Mouse (Mus musculus) forebrain, embryonic 14.5 days (tissue): ENCODE results near the gene Nudt2. TPM values are rescaled to one million over a fixed set of nuclear protein-coding genes. Genes with fewer than 3 reads are reported as not detected.
"Not testable (repeated sequence)": the region's sequence is repeated elsewhere in the genome, so short reads cannot be mapped to it uniquely, and the experiment has no call there.

Experiments used
- ATAC-seq: fragments of 200-750 bp; cut with Nextera tagmentation; 2 replicates; pipeline ENCODE4 v1.8.0; 2017; ENCODE audit warnings: mild to moderate bottlenecking, moderate library complexity
- DNase-seq: peaks from one replicate; pipeline ENCODE4 v3.0.0-alpha.2; 2015; ENCODE audit warnings: low spot score
- H3K27ac ChIP-seq: fragments of 300-500 bp; sonication (generic); 2 replicates; pipeline ENCODE4 v1.5.1; 2014; ENCODE audit warnings: low read depth, mild to moderate bottlenecking, control low read depth, low read length, moderate library complexity
- H3K27me3 ChIP-seq: fragments of 300-500 bp; sonication (generic); replicated peaks from 2 replicates; pipeline ENCODE4 v1.6.1; 2014; ENCODE audit warnings: low read length, control low read depth, mixed read lengths; ENCODE audit not compliant: control insufficient read depth, insufficient read depth
- H3K36me3 ChIP-seq: fragments of 300-500 bp; sonication (generic); 2 replicates; pipeline ENCODE4 v1.6.1; 2014; ENCODE audit warnings: low read length, control low read depth; ENCODE audit not compliant: control insufficient read depth, insufficient read depth
- H3K4me1 ChIP-seq: fragments of 300-500 bp; sonication (generic); 2 replicates; pipeline ENCODE4 v1.6.1; 2014; ENCODE audit warnings: antibody characterized with exemption, low read length, control low read depth; ENCODE audit not compliant: control insufficient read depth, insufficient read depth
- H3K4me2 ChIP-seq: fragments of 300-500 bp; sonication (generic); 2 replicates; pipeline ENCODE4 v1.6.1; 2014; ENCODE audit warnings: mild to moderate bottlenecking, control low read depth, low read length
- H3K4me3 ChIP-seq: fragments of 300-500 bp; sonication (generic); 2 replicates; pipeline ENCODE4 v1.5.1; 2014; ENCODE audit warnings: low read depth, low read length, control low read depth
- H3K9ac ChIP-seq: fragments of 300-500 bp; sonication (generic); 2 replicates; pipeline ENCODE4 v1.6.1; 2014; ENCODE audit warnings: mild to moderate bottlenecking, low read length, control low read depth, moderate library complexity
- H3K9me3 ChIP-seq: fragments of 300-500 bp; sonication (generic); replicated peaks from 2 replicates; pipeline ENCODE4 v1.6.1; 2016; ENCODE audit warnings: low read length, control low read depth, mixed read lengths; ENCODE audit not compliant: control insufficient read depth
- WGBS: fragments of 180-500 bp; shearing (Covaris S2); extraction: QIAGEN DNeasy Blood & Tissue Kit; methylation state at CpG from one replicate; pipeline ENCODE4 v1.1.7; 2014; 5-methylcytosine and 5-hydroxymethylcytosine counted together
- polyA plus RNA-seq: library from polyadenylated mRNA; unstranded; fragments of >200 nt; fragmentation: Nextera tagmentation; extraction: Ambion mirVana; gene quantifications from 2 replicates; pipeline ENCODE4 v1.2.1, GENCODE M21; 2014

Nudt2 gene
- polyA plus RNA-seq: 80.2 and 82.0 TPM in 2 replicates

DNA sequence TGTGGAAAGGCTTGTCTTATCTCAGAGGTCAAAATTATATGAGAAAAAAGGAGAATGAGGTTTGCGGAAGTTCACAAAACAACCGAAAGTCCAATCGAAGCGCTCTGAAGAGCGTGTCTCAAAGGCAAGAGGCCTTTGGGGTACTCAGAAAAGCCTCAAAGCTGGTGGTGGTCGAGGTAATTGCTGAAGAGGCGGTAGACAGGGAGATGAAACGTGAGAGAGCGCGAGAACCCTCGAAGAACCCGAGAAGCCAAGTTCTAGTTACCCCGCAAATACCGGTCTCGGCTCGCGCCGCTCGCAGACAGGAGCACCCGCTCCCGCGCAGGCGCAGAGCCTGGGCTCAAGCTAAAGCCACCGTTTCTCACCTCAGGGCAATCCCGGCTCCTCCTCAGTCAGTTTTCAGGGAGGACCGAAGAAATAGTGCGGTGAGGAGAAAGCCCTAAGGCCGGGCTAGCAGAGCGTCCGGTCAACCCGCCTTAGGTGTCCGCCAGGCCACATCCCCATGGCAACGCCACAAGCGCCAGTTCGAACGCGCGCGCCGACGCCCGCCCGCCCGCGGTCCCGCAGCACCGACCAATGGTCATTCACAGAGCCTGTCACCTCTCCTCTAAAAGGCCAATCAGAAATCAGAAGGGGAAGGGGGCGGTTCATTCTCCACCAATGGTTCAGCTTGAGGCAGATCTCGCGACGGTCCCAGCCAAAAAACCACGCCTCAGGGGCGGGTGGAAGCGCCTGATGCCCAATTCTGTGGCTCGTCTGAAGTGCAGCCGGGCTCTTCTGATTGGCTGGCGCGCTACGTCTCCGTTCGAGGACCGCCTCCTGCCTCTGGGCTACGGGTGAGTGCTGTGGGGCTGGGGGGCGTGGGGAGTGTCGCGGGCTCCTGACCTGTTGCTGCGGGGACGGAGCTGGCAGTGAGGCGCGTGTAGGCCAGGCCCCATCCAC is at the start of gene Nudt2, which contains the start of gene Kif24:
Nudt2 (plus strand) TSS at position 807 of the 942 bp plus-strand sequence.
Kif24 (minus strand) TSS at position 543 of the 942 bp plus-strand sequence.
- Histone ChIP-seq H3K36me3 (no peaks in the 10 kb centered on the region; the same call in 1 of the 2 replicates), H3K4me2 (peak within 1 kb of the TSS; percentile 61), H3K27ac (peak within 1 kb of the TSS; percentile 60; the same call in 1 of the 2 replicates), H3K4me3 (peak within 1 kb of the TSS; percentile 60), H3K27me3 (no peaks in the 10 kb centered on the region), H3K9ac (peak within 1 kb of the TSS; percentile 73), H3K4me1 (peaks cover 8% of the 10 kb centered on the region), H3K9me3 (no peaks in the 10 kb centered on the region)
- peak; percentile 98 for ATAC-seq
- under 1% methylated on average over 70 of the region's 70 CpGs for WGBS
- peak; percentile 100 for DNase-seq

DNA sequence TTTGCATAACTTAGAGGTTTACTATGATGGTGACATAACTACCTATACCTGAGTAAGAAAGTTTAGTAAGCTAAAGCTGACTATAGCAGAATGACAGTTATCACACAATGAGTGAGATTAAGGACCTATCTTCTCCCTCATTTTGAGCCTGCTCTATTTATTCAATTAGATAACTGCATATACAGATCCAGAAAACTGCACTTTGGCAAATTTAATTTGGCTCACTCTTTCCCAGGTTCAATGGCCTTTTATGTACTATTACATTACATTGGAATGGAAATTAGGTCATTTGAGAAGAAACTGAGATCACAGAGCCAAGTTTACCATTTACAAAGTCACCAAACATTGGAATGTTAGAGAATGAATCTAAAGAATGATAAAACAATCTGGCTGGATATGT is 48.0 kb upstream of the Nudt2 start:
- Histone ChIP-seq H3K9me3 (no peaks in the 10 kb centered on the region), H3K36me3 (peaks cover 2% of the 10 kb centered on the region; the same call in 1 of the 2 replicates), H3K27me3 (no peaks in the 10 kb centered on the region), H3K4me1 (no peaks in the 10 kb centered on the region), H3K4me2 (no peak overlapping the region), H3K27ac (no peak overlapping the region), H3K9ac (no peak overlapping the region), H3K4me3 (no peak overlapping the region)
- ATAC-seq (no peak), DNase-seq (no peak)

DNA sequence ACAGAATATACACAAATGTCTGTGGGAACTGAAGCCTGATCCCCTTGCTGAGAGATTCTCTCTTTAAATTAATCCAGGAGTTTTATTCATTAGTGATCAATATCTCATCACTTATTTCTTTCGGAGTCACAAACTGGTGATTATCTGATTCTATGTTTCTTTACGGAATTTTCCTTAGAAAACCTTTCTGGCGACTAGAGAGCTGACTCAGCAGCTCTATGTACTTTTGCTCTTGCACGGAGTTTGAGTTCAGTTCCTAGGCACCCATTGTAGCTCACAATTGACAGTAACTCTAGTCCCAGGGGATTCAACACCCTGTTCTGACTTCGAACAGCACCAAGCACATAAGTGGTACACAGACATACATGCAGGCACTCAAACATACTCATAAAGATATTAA is 26.0 kb upstream of the Nudt2 start:
- H3K27me3 ChIP-seq: no peaks in the 10 kb centered on the region
- no peaks in the 10 kb centered on the region for H3K9me3 ChIP-seq
- ATAC-seq: no peak
- H3K36me3 ChIP-seq: no peaks in the 10 kb centered on the region
- H3K27ac ChIP-seq: no peak overlapping the region
- no peak for DNase-seq
- H3K4me1 ChIP-seq: no peaks in the 10 kb centered on the region
- no peak overlapping the region for H3K4me3 ChIP-seq
- no peak overlapping the region for H3K9ac ChIP-seq
- WGBS: 88% methylated on average over 5 of the region's 5 CpGs
- H3K4me2 ChIP-seq: no peak overlapping the region

DNA sequence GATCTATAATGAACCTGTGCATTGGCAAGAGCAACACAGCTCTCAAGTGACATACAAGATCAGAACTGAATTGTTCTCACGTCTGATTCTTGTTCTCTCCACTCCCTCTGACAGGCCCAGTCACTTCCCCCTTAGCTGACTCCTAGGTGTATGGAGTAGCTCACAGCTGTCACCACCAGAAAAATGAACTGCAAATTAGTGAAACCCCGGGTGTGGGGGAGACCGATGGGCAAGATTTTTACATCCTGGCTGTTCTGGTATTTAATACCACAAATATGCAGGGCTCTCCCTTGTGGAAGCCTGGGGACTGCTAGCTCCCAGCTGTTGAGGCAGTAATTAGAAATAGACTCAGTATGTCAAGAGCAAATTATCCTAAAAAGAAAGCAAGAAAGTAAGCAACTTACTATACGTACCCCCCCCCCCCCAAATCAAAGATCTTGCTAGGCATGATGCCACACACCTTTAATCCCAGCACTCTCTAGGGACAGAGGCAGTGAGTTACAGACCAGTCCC is 22.1 kb upstream of the Nudt2 start:
- H3K4me2 ChIP-seq: no peak overlapping the region
- H3K9me3 ChIP-seq: no peaks in the 10 kb centered on the region
- ATAC-seq (no peak), DNase-seq (no peak)
- H3K4me1 ChIP-seq: no peaks in the 10 kb centered on the region
- H3K27me3 ChIP-seq: no peaks in the 10 kb centered on the region
- H3K36me3 ChIP-seq: no peaks in the 10 kb centered on the region
- no peak overlapping the region for H3K9ac ChIP-seq
- no peak overlapping the region for H3K27ac ChIP-seq
- WGBS: 89% methylated on average over 4 of the region's 4 CpGs
- no peak overlapping the region for H3K4me3 ChIP-seq

DNA sequence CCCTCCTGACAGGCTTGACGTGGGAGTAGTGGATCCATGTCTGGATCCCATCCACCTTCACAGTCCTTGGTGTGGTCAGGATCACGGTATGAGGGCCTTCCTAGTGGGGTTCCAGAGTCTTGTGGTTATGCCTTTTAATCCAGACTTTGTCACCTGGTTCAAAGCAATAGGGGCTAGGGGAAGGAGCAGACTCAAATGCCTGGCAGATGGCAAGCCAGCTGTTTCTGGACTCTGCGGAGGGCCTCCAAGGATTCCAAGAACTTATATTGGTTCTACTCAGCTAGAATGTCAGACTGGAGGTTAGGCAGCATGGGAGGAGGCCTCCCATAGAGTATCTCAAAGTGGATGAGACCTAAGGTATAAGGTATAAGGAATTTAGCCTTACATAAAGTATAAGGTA is 17.4 kb upstream of the Nudt2 start:
- H3K4me1 ChIP-seq: no peaks in the 10 kb centered on the region
- no peak overlapping the region for H3K9ac ChIP-seq
- no peaks in the 10 kb centered on the region for H3K27me3 ChIP-seq
- DNase-seq (no peak), ATAC-seq (no peak)
- H3K36me3 ChIP-seq: no peaks in the 10 kb centered on the region
- WGBS: 97% methylated on average over 3 of the region's 3 CpGs
- no peak overlapping the region for H3K4me2 ChIP-seq
- no peak overlapping the region for H3K27ac ChIP-seq
- H3K4me3 ChIP-seq: no peak overlapping the region
- H3K9me3 ChIP-seq: no peaks in the 10 kb centered on the region

DNA sequence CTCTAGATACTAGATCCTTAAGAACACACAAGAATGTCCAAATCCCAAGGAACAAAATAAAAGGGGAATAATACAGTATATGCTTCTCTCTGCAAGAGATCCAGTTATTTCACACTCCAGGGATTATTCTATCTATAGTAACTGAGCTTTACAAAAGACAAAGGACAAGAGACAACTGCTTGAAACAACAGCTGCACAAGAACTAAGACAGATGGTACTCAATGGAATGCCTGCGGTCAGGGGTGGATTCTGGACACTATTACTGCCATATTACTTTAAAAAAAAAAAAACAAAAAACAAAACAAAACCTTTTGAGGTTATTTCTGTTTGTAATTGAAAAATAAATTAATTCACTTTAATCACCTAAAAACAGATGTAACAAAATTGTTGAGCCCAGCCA is 4.3 kb upstream of the Nudt2 start:
- no peak for DNase-seq
- Histone ChIP-seq H3K9me3 (no peaks in the 10 kb centered on the region), H3K4me1 (no peaks in the 10 kb centered on the region; the same call in 1 of the 2 replicates), H3K27me3 (no peaks in the 10 kb centered on the region), H3K4me2 (no peak overlapping the region), H3K4me3 (no peak overlapping the region), H3K27ac (no peak overlapping the region), H3K9ac (no peak overlapping the region), H3K36me3 (no peaks in the 10 kb centered on the region; the same call in 1 of the 2 replicates)
- 87% methylated on average over 1 of the region's 1 CpGs for WGBS
- no peak for ATAC-seq

DNA sequence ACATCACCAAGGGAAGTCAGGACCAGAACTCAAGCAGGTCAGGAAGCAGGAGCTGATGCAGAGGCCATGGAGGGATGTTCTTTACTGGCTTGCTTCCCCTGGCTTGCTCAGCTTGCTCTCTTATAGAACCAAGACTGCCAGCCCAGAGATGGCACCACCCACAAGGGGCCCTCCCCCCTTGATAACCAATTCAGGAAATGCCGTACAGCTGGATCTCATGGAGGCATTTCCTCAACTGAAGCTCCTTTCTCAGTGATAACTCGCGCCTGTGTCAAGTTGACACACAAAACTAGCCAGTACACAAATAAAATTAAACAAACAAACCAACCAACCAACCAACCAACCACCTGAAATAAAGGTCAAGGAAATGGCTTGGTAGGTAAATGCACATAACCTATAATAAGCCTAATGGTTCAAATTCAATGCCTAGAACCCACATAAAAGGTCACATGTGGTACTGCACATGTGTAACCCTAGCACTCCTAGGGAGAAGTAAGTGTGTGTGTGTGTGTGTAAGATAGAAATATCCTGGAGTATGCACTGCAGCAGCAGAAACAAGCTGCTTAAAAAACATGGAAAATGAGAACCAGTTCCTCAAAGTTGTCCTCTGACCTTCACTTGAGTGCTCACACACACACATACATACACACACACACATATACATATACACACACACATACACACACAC is 1.8 kb upstream of the Nudt2 start:
- WGBS: 86% methylated on average over 3 of the region's 3 CpGs

DNA sequence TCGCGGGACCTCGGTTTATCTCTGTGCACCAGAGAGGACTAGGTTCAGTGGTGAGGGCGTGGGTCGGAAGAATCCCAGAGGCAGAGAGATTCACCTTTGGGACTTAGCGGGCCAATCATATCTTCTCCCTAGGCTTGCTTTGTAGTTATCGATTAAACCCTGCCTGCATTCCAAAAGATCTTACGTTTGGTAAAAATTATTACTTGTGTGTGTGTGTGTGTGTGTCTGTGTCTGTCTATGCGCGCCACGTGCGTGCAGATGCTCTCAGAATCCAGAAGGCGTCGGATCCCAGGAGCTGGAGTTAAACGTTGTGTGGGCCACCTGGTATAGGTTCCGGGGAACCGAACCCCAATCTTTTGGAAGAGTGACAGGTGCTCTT is 325 bp downstream of the Nudt2 start:
- H3K4me3 ChIP-seq: peak overlapping the region; percentile 60
- H3K4me2 ChIP-seq: peak overlapping the region; percentile 52
- no peaks in the 10 kb centered on the region for H3K9me3 ChIP-seq
- WGBS: 4% methylated on average over 17 of the region's 17 CpGs
- H3K27me3 ChIP-seq: no peaks in the 10 kb centered on the region
- DNase-seq (peak; percentile 49), ATAC-seq (peak; percentile 7)
- H3K4me1 ChIP-seq: peaks cover 14% of the 10 kb centered on the region
- H3K9ac ChIP-seq: peak overlapping the region; percentile 73
- no peaks in the 10 kb centered on the region; the same call in 1 of the 2 replicates for H3K36me3 ChIP-seq
- H3K27ac ChIP-seq: no peak overlapping the region

More for the DNA sequence above, 1.8 kb upstream of the Nudt2 start:
- H3K27ac ChIP-seq, H3K36me3 ChIP-seq, H3K9me3 ChIP-seq, H3K27me3 ChIP-seq, ATAC-seq, H3K9ac ChIP-seq, DNase-seq, H3K4me1 ChIP-seq: not testable (repeated sequence)
- H3K4me3 ChIP-seq: peak overlapping the region; percentile 60
- peak overlapping the region; percentile 61 for H3K4me2 ChIP-seq
